Mouse (Mus musculus) embryonic facial prominence, embryonic 11.5 days (tissue): Measurements from ENCODE around the gene Ttc23l. TPM values are rescaled to one million over a fixed set of nuclear protein-coding genes. Genes with fewer than 3 reads are reported as not detected.
A peak's percentile ranks its signal among the peaks of the same experiment; 100 is the strongest.

Source experiments
- ATAC-seq: fragments of 200-750 bp; cut with Nextera tagmentation; replicated peaks from 2 replicates; pipeline ENCODE4 v1.8.0; 2017; ENCODE audit warnings: low read depth; ENCODE audit not compliant: insufficient number of reproducible peaks, low FRiP score, low TSS enrichment
- DNase-seq: peaks from one replicate; pipeline ENCODE4 v3.0.0-alpha.2; 2015; ENCODE audit warnings: low spot score
- H3K27ac ChIP-seq: fragments of 300-500 bp; sonication (generic); replicated peaks from 2 replicates; pipeline ENCODE4 v1.5.1; 2014; ENCODE audit warnings: mild to moderate bottlenecking, low read depth, low read length, control low read depth
- H3K27me3 ChIP-seq: fragments of 300-500 bp; sonication (generic); 2 replicates; pipeline ENCODE4 v1.6.1; 2014; ENCODE audit warnings: mild to moderate bottlenecking, low read length, moderate library complexity, mixed read lengths; ENCODE audit not compliant: control insufficient read depth, insufficient read depth
- H3K36me3 ChIP-seq: fragments of 300-500 bp; sonication (generic); replicated peaks from 2 replicates; pipeline ENCODE4 v1.6.1; 2014; ENCODE audit warnings: low read depth, mild to moderate bottlenecking, low read length, moderate library complexity, mixed read lengths; ENCODE audit not compliant: control insufficient read depth, insufficient read depth
- H3K4me1 ChIP-seq: fragments of 300-500 bp; sonication (generic); 2 replicates; pipeline ENCODE4 v1.6.1; 2014; ENCODE audit warnings: low read length, mixed read lengths; ENCODE audit not compliant: control insufficient read depth, insufficient read depth
- H3K4me2 ChIP-seq: fragments of 300-500 bp; sonication (generic); 2 replicates; pipeline ENCODE4 v1.6.1; 2014; ENCODE audit warnings: low read depth, mild to moderate bottlenecking, control low read depth, low read length, moderate library complexity
- H3K4me3 ChIP-seq: fragments of 300-500 bp; sonication (generic); 2 replicates; pipeline ENCODE4 v1.5.1; 2014; ENCODE audit warnings: low read depth, low read length, control low read depth
- H3K9ac ChIP-seq: fragments of 300-500 bp; sonication (generic); replicated peaks from 2 replicates; pipeline ENCODE4 v1.6.1; 2014; ENCODE audit warnings: mild to moderate bottlenecking, control low read depth, low read length
- H3K9me3 ChIP-seq: fragments of 300-500 bp; sonication (generic); replicated peaks from 2 replicates; pipeline ENCODE4 v1.6.1; 2016; ENCODE audit warnings: mild to moderate bottlenecking, low read length, inconsistent platforms, mixed read lengths; ENCODE audit not compliant: control insufficient read depth
- WGBS: fragments of 180-500 bp; shearing (Covaris S2); extraction: QIAGEN DNeasy Blood & Tissue Kit; methylation state at CpG from one replicate; pipeline ENCODE4 v1.1.7; 2014; 5-methylcytosine and 5-hydroxymethylcytosine counted together
- polyA plus RNA-seq: library from polyadenylated mRNA; unstranded; fragments of >200 nt; fragmentation: Nextera tagmentation; extraction: Ambion mirVana; gene quantifications from 2 replicates; pipeline ENCODE4 v1.2.1, GENCODE M21; 2014

Gene Ttc23l
- not detected in 2 replicates for polyA plus RNA-seq

- WGBS, result 93% methylated on average over 13 of the region's 13 CpGs
These were observed at the start of gene Ttc23l for GRCm38 (mm10) chr15:10558465-10558864. Ttc23l (minus strand) TSS chr15:10558668.

DNA sequence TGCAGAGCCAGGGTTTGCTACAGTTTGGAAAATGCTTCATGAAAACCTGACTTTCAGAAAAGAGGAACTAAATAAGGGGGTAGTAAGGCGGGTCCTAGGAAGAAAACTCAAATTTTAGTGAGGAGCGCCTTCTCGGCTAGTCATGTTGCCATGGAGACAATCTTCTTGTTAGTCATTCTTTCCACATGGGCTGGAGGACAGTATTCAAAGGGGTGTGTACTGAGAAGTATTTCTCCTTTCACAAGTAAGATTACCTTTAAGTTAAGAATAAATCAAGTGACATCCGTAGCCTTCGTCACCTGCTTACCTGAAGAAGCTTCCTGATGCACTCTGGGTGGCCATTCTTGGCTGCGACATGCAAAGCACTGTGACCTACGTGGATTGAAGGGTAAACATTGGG, 40.9 kb upstream of the Ttc23l start:
- peak overlapping the region; percentile 70 for H3K27ac ChIP-seq
- H3K36me3 ChIP-seq, result peaks cover 2% of the 10 kb centered on the region
- H3K4me3 ChIP-seq, result no peak overlapping the region
- WGBS, result 74% methylated on average over 7 of the region's 7 CpGs
- DNase-seq (peak; percentile 55), ATAC-seq (no peak)
- H3K9me3 ChIP-seq, result no peaks in the 10 kb centered on the region
- H3K4me1 ChIP-seq, result no peaks in the 10 kb centered on the region; the same call in 1 of the 2 replicates
- H3K9ac ChIP-seq, result no peak overlapping the region
- H3K27me3 ChIP-seq, result no peaks in the 10 kb centered on the region
- H3K4me2 ChIP-seq, result no peak overlapping the region

More at GRCm38 (mm10) chr15:10558465-10558864, at the start of gene Ttc23l:
- no peaks in the 10 kb centered on the region for H3K4me1 ChIP-seq
- no peak within 1 kb of the TSS for H3K4me2 ChIP-seq
- ATAC-seq (no peak), DNase-seq (no peak)
- H3K4me3 ChIP-seq, result no peak within 1 kb of the TSS
- no peaks in the 10 kb centered on the region for H3K27me3 ChIP-seq
- H3K9me3 ChIP-seq, result no peaks in the 10 kb centered on the region
- no peak within 1 kb of the TSS for H3K9ac ChIP-seq
- no peak within 1 kb of the TSS for H3K27ac ChIP-seq
- no peaks in the 10 kb centered on the region for H3K36me3 ChIP-seq

GRCm38 (mm10) chr15:10598259-10599225, 40.1 kb upstream of the Ttc23l start:
- DNase-seq (peak; percentile 78), ATAC-seq (peak; percentile 68)
- H3K27me3 ChIP-seq, result no peaks in the 10 kb centered on the region
- H3K4me2 ChIP-seq, result no peak overlapping the region
- no peak overlapping the region for H3K4me3 ChIP-seq
- WGBS, result 27% methylated on average over 16 of the region's 16 CpGs
- H3K9me3 ChIP-seq, result no peaks in the 10 kb centered on the region
- H3K9ac ChIP-seq, result peak overlapping the region; percentile 23; the same call in 1 of the 2 replicates
- H3K36me3 ChIP-seq, result no peaks in the 10 kb centered on the region; the same call in 1 of the 2 replicates
- H3K4me1 ChIP-seq, result no peaks in the 10 kb centered on the region; the same call in 1 of the 2 replicates
- H3K27ac ChIP-seq, result peak overlapping the region; percentile 85

DNA sequence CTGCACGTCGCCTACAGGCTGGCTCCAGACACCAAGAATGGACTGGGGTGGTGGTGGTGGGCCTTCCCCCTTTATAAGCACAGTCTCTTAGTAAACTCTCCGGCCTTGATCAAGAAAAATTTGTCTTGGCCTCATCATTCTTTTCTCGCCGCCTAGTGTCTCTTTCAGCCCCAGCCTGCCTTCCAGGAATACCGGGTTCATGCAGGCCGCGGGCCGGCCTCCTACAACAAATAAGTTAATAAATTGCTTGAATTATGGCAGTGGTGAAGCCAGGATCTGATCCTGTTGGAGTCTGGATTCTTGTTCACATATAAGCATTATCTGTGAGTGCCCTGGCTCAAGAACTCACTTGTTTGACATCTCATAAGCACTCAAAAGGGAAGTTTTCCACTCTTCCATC, 38.4 kb upstream of the Ttc23l start:
- Histone ChIP-seq H3K4me1 (no peaks in the 10 kb centered on the region; the same call in 1 of the 2 replicates), H3K9me3 (no peaks in the 10 kb centered on the region), H3K27ac (peak overlapping the region; percentile 85; the same call in 1 of the 2 replicates), H3K4me3 (no peak overlapping the region), H3K4me2 (no peak overlapping the region), H3K36me3 (no peaks in the 10 kb centered on the region; the same call in 1 of the 2 replicates), H3K27me3 (no peaks in the 10 kb centered on the region), H3K9ac (no peak overlapping the region)
- no peak for DNase-seq
- ATAC-seq, result no peak
- 94% methylated on average over 9 of the region's 9 CpGs for whole genome bisulfite sequencing

DNA sequence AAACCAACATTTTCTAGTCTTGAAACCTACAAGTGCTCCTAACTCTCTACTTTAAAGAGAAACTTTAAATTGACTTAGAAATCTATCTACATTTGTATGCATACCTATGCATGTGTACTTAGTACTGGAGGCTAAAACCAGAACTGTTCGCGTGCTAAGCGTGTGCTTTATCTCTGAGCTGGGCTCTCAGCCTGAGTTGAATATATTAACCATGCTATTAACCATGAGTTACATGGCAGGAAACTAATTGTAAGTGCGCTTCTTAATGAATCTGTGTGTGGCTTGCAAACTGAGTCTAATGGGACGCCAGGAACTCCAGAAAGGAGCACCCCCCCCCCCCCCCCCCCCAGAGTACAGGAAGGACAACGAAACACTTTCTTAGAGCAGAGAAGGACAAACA, 36.9 kb upstream of the Ttc23l start:
- Histone ChIP-seq H3K27me3 (no peaks in the 10 kb centered on the region), H3K36me3 (no peaks in the 10 kb centered on the region; the same call in 1 of the 2 replicates), H3K9ac (no peak overlapping the region), H3K27ac (no peak overlapping the region), H3K4me3 (no peak overlapping the region), H3K9me3 (no peaks in the 10 kb centered on the region), H3K4me2 (no peak overlapping the region), H3K4me1 (no peaks in the 10 kb centered on the region; the same call in 1 of the 2 replicates)
- 89% methylated on average over 5 of the region's 6 CpGs for WGBS
- DNase-seq, result no peak
- no peak for ATAC-seq

DNA sequence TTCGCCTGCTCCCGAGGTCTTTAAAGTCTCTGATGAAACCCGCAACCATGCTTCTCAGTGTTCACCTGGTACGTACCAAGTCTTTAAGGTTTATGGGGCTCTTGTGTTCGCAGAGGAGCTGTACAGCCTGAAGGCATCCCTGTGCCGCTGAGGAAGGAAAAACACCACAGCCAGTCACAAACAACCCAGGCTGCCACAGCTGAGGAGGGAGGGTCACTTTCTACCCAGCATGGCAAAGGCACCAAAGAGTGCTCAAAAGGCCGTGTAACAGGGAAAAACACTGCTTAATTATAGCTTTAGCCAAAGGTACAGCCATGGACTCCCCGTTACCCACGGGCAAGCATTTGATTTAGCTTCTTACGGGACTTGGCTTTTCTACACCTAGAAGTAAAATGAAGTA, 36.4 kb upstream of the Ttc23l start:
- H3K4me2 ChIP-seq, result no peak overlapping the region
- no peak overlapping the region for H3K27ac ChIP-seq
- no peaks in the 10 kb centered on the region; the same call in 1 of the 2 replicates for H3K36me3 ChIP-seq
- no peaks in the 10 kb centered on the region; the same call in 1 of the 2 replicates for H3K4me1 ChIP-seq
- no peak for DNase-seq
- ATAC-seq, result no peak
- 72% methylated on average over 10 of the region's 10 CpGs for WGBS
- no peak overlapping the region for H3K4me3 ChIP-seq
- no peaks in the 10 kb centered on the region for H3K27me3 ChIP-seq
- no peaks in the 10 kb centered on the region for H3K9me3 ChIP-seq
- H3K9ac ChIP-seq, result no peak overlapping the region

- no peaks in the 10 kb centered on the region; the same call in 1 of the 2 replicates for H3K4me1 ChIP-seq
These were observed 34.6 kb upstream of the Ttc23l start for GRCm38 (mm10) chr15:10593094-10593493.

DNA sequence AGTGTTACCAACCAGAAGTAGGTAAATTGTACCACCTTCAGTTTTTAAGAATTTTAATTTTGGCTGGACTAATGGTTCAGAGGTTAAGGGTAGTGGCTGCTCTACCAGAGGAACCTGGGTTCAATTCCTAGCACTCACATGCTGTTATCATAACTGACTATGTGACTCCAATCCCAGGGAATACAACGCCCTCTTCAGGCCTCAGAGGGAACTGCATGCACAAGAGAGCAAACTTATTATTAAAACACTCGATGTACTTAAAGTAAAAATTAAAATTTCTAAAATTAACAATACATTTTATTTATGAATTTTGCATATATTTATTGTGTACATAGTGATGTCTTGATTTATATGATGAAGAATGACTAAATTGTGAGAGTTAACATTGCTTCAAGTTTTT, 28.1 kb upstream of the Ttc23l start:
- H3K4me2 ChIP-seq, result no peak overlapping the region
- H3K36me3 ChIP-seq, result peaks cover 6% of the 10 kb centered on the region
- 80% methylated on average over 2 of the region's 2 CpGs for WGBS
- H3K9me3 ChIP-seq, result no peaks in the 10 kb centered on the region
- no peaks in the 10 kb centered on the region for H3K27me3 ChIP-seq
- no peak overlapping the region for H3K9ac ChIP-seq
- H3K27ac ChIP-seq, result no peak overlapping the region
- DNase-seq (no peak), ATAC-seq (no peak)
- no peaks in the 10 kb centered on the region for H3K4me1 ChIP-seq
- no peak overlapping the region for H3K4me3 ChIP-seq

More at GRCm38 (mm10) chr15:10593094-10593493, 34.6 kb upstream of the Ttc23l start:
- DNase-seq (no peak), ATAC-seq (no peak)
- H3K4me2 ChIP-seq, result no peak overlapping the region
- H3K9ac ChIP-seq, result no peak overlapping the region
- peaks cover 2% of the 10 kb centered on the region for H3K36me3 ChIP-seq
- H3K9me3 ChIP-seq, result no peaks in the 10 kb centered on the region
- no peaks in the 10 kb centered on the region for H3K27me3 ChIP-seq
- H3K4me3 ChIP-seq, result no peak overlapping the region
- no peak overlapping the region for H3K27ac ChIP-seq
- WGBS, result 89% methylated on average over 6 of the region's 6 CpGs
